Mouse (Mus musculus): ENCODE measurements around the gene Nop56. TPM values are rescaled to one million over a fixed set of nuclear protein-coding genes. Genes with fewer than 3 reads are reported as not detected.

Nop56 gene
- polyA plus RNA-seq, 1 experiment, result 375 TPM

DNA sequence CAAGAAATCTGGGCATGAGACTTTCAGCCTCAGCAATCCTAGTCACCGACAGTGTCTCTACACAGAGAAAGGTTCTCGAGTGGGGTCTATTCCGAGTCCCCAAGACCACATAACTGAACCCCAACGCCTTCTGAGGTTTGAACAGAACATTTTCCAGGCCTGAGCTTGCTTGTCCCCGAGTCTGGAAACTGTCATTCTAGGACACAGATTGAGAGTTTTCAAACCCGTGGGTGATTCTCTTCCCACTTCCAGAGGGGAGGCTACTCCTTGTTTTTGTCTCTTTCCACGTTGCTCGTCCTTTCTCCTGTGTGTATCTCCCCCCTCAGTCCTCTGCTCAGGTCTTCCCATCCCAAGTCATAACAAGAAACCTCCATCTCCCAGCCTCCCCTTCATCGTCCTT is 23.4 kb downstream of the Nop56 start:
- Histone ChIP-seq H3K4me3 (replicated peaks; ENCODE audit: control insufficient read depth, low read depth, low read length) (no peak overlapping the region), H3K4me1 (ENCODE audit: control insufficient read depth, insufficient read depth, low read length) (no peaks in the 10 kb centered on the region), H3K27ac (ENCODE audit: control insufficient read depth, insufficient read depth, low read depth, low read length, poor library complexity) (no peak overlapping the region)
- TF ChIP-seq POLR2A (IDR thresholded peaks at IDR 0.05; ENCODE audit: borderline replicate concordance, control insufficient read depth, low read depth, low read length) (no peak), CTCF (IDR thresholded peaks at IDR 0.05; ENCODE audit: control insufficient read depth, insufficient read depth, low read length) (no peak)
- WGBS, result 73% methylated on average over 9 of the region's 9 CpGs

DNA sequence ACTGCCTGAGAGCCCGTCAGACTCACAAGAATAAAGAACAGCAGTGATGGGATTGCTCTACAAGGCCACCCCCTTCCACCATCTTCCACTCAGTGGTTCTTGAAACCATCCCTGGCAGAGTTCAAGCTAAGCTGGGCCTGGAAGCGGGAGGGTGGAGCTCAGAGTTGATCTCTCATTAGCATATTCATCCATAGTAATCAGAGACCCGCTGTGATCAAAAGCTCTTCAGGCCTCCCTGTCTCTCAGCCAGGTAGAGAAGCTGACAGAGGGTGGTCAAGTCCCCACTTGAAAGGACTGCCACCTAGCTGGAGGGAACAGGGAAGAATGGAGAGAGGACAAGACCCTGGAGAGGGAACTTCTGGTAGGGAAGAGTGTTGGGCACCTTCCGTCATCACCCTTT is 28.8 kb downstream of the Nop56 start:
- 72% methylated on average over 4 of the region's 4 CpGs for WGBS
- TF ChIP-seq CTCF (IDR thresholded peaks at IDR 0.05; ENCODE audit: control insufficient read depth, insufficient read depth, low read length), result no peak

DNA sequence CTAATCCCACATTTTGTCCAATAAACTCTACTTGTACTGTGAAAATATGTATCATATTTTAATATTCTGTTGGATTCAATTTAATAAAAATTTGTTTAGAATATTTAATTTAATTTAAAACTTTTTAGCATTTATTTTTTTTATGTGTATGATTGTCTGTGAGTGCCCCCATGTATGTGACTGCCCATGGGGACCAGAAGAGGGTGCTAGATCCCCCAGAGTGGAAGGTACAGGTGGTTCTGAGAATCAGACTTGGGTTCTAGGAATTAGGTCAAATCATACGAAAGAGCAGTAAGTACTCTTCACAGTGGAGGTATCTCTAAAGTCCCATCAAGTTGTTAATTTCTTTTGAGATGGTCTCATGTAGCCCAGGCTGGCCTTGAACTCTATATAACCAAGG is 52.8 kb downstream of the Nop56 start:
- no peak for TF ChIP-seq POLR2A (IDR thresholded peaks at IDR 0.05; ENCODE audit: borderline replicate concordance, control insufficient read depth, low read depth, low read length)
- TF ChIP-seq CTCF (IDR thresholded peaks at IDR 0.05; ENCODE audit: control insufficient read depth, insufficient read depth, low read length), result no peak
- H3K27ac ChIP-seq (ENCODE audit: control insufficient read depth, insufficient read depth, low read depth, low read length, poor library complexity), result no peak overlapping the region
- 50% methylated on average over 1 of the region's 1 CpGs for WGBS
- H3K4me3 ChIP-seq (replicated peaks; ENCODE audit: control insufficient read depth, low read depth, low read length), result no peak overlapping the region
- no peaks in the 10 kb centered on the region; the same call in 1 of the 2 replicates for H3K4me1 ChIP-seq (ENCODE audit: control insufficient read depth, insufficient read depth, low read length)

More for the DNA sequence above, 28.8 kb downstream of the Nop56 start:
- Histone ChIP-seq H3K4me1 (ENCODE audit: control insufficient read depth, insufficient read depth, low read length) (no peaks in the 10 kb centered on the region), H3K27ac (ENCODE audit: control insufficient read depth, insufficient read depth, low read depth, low read length, poor library complexity) (no peak overlapping the region), H3K4me3 (replicated peaks; ENCODE audit: control insufficient read depth, low read depth, low read length) (no peak overlapping the region)

Other genes starting within 250 kb of the Nop56 start
- gene Tgm6, start 162.0 kb upstream of the Nop56 start, polyA plus RNA-seq (2011; ENCODE audit: insufficient read depth, insufficient read length, low replicate concordance, missing spikeins), result not detected in 2 replicates
- 103 and 113 TPM in 2 replicates for gene Snrpb, start 95.0 kb upstream of the Nop56 start, polyA plus RNA-seq (2011; ENCODE audit: insufficient read depth, insufficient read length, low replicate concordance, missing spikeins)
- not detected in 2 replicates for gene Tmc2, start 79.2 kb upstream of the Nop56 start, polyA plus RNA-seq (2011; ENCODE audit: insufficient read depth, insufficient read length, low replicate concordance, missing spikeins)
- gene Idh3b, start 10.1 kb downstream of the Nop56 start, polyA plus RNA-seq (2011; ENCODE audit: insufficient read depth, insufficient read length, low replicate concordance, missing spikeins), result 63.9 and 78.0 TPM in 2 replicates
- 0.50 TPM in 1 of 2 replicates, not detected in the other for gene Ebf4, start 20.7 kb downstream of the Nop56 start, polyA plus RNA-seq (2011; ENCODE audit: insufficient read depth, insufficient read length, low replicate concordance, missing spikeins)
- gene Cpxm1, start 123.1 kb downstream of the Nop56 start, polyA plus RNA-seq (2011; ENCODE audit: insufficient read depth, insufficient read length, low replicate concordance, missing spikeins), result 10.6 and 11.8 TPM in 2 replicates
- not detected in 2 replicates for gene Gm28372, start 130.8 kb downstream of the Nop56 start, polyA plus RNA-seq (2011; ENCODE audit: insufficient read depth, insufficient read length, low replicate concordance, missing spikeins)
- gene 1700020A23Rik, start 130.8 kb downstream of the Nop56 start, polyA plus RNA-seq (2011; ENCODE audit: insufficient read depth, insufficient read length, low replicate concordance, missing spikeins), result not detected in 2 replicates
- gene Tmem239, start 132.0 kb downstream of the Nop56 start, polyA plus RNA-seq (2011; ENCODE audit: insufficient read depth, insufficient read length, low replicate concordance, missing spikeins), result not detected in 2 replicates
- 166 and 195 TPM in 2 replicates for gene Vps16, start 149.9 kb downstream of the Nop56 start, polyA plus RNA-seq (2011; ENCODE audit: insufficient read depth, insufficient read length, low replicate concordance, missing spikeins)
- 6.1 and 8.5 TPM in 2 replicates for gene Pced1a, start 150.3 kb downstream of the Nop56 start, polyA plus RNA-seq (2011; ENCODE audit: insufficient read depth, insufficient read length, low replicate concordance, missing spikeins)
- 25.6 and 33.1 TPM in 2 replicates for gene Ptpra, start 175.8 kb downstream of the Nop56 start, polyA plus RNA-seq (2011; ENCODE audit: insufficient read depth, insufficient read length, low replicate concordance, missing spikeins)

All from bone marrow, adult 2 months (tissue).